Comparison of ENCODE assay signal across 22 mouse cellular contexts in genomic region chr8:89453724-89454123, GRCm38 (mm10).
DNase-seq lines count a peak whose midpoint lies in the region; ATAC-seq and TF ChIP-seq lines count a peak whose summit lies in the region.
"Had no signal": no experiment of that assay in that cellular context is flagged by ENCODE, and none has a peak within 500 bp of the region (broad histone marks: within the 10 kb centered on the region; RNA-seq: fewer than 3 reads in every experiment).

No protein-coding gene starts in this region.

- peak; percentile 31 for DNase-seq in kidney, adult 11 months
- DNase-seq in kidney, adult 8-10 months, result peak; percentile 22 to 43
- DNase-seq in kidney, postnatal 14 days, result no peak
- peak; percentile 33 for DNase-seq in liver, adult 2 months (ENCODE audit: extremely low read depth, low read depth, low spot score)
- no peak for DNase-seq in liver, postnatal 0 days
- DNase-seq: adrenal gland, adult 8-10 months; adrenal gland, postnatal 25 days; cerebellum, adult 11 months; cerebellum, adult 2 months; cerebellum, adult 9-11 months; cerebellum, postnatal 25 days; forebrain, postnatal 0 days; gastrocnemius, adult 2 months; gastrocnemius, postnatal 14 days had no signal

- no peak for TF ChIP-seq CTCF in liver, adult 2 months (IDR thresholded peaks at IDR 0.05; ENCODE audit: low read depth, low read length)
- no peak for TF ChIP-seq CTCF in liver, postnatal 0 days (IDR thresholded peaks at IDR 0.05; ENCODE audit: low read depth)

- H3K9ac ChIP-seq in kidney, embryonic 14.5 days (ENCODE audit: low read depth, low read length), result no peak overlapping the region
- no peak overlapping the region for H3K9ac ChIP-seq in liver, adult 2 months (ENCODE audit: low read depth, low read length)
- no peak overlapping the region for H3K9ac ChIP-seq in liver, postnatal 0 days (replicated peaks)
- H3K9ac ChIP-seq: embryonic facial prominence, embryonic 12.5 days; embryonic facial prominence, embryonic 15.5 days; forebrain, postnatal 0 days; hindbrain, embryonic 12.5 days; hindbrain, embryonic 15.5 days had no signal

- H3K79me2 ChIP-seq in liver, adult 2 months (ENCODE audit: control insufficient read depth, insufficient read depth, low read length), result no peaks in the 10 kb centered on the region

- no peak for ATAC-seq in kidney, embryonic 14.5 days (ENCODE audit: low FRiP score, low TSS enrichment)
- no peak for ATAC-seq in liver, postnatal 0 days
- ATAC-seq: activated CD4-positive, CD25-positive, alpha-beta regulatory T cell, adult 4 months; forebrain, embryonic 14.5 days; forebrain, postnatal 0 days had no signal

- no peak overlapping the region for H3K27ac ChIP-seq in kidney, embryonic 14.5 days (ENCODE audit: low read depth, low read length)
- H3K27ac ChIP-seq in liver, adult 2 months (replicated peaks; ENCODE audit: insufficient read depth, low read depth, low read length), result no peak overlapping the region
- H3K27ac ChIP-seq in liver, postnatal 0 days (ENCODE audit: low read depth), result no peak overlapping the region
- H3K27ac ChIP-seq: embryonic facial prominence, embryonic 12.5 days; embryonic facial prominence, embryonic 15.5 days; gastrocnemius, adult 2 months; hindbrain, embryonic 12.5 days; hindbrain, embryonic 15.5 days had no signal

- H3K9me3 ChIP-seq in kidney, embryonic 14.5 days (ENCODE audit: control insufficient read depth, low read length), result no peaks in the 10 kb centered on the region; the same call in 1 of the 2 replicates
- no peaks in the 10 kb centered on the region for H3K9me3 ChIP-seq in liver, postnatal 0 days (ENCODE audit: low read length)
- H3K9me3 ChIP-seq: embryonic facial prominence, embryonic 12.5 days; embryonic facial prominence, embryonic 15.5 days; hindbrain, embryonic 12.5 days; hindbrain, embryonic 15.5 days had no signal

- no peak for TF ChIP-seq EP300 in liver, postnatal 0 days (IDR thresholded peaks at IDR 0.05; ENCODE audit: low read depth)

- H3K36me3 ChIP-seq in kidney, embryonic 14.5 days (ENCODE audit: control insufficient read depth, insufficient read depth, low read length), result no peaks in the 10 kb centered on the region
- H3K36me3 ChIP-seq in liver, adult 2 months (ENCODE audit: control insufficient read depth, insufficient read depth, low read length), result no peaks in the 10 kb centered on the region
- no peaks in the 10 kb centered on the region for H3K36me3 ChIP-seq in liver, postnatal 0 days (replicated peaks; ENCODE audit: insufficient read depth, low read length)
- H3K36me3 ChIP-seq: embryonic facial prominence, embryonic 12.5 days; embryonic facial prominence, embryonic 15.5 days; hindbrain, embryonic 12.5 days; hindbrain, embryonic 15.5 days had no signal

- 87% methylated on average over 2 of the region's 2 CpGs for WGBS in kidney, embryonic 14.5 days
- 85% methylated on average over 2 of the region's 2 CpGs for WGBS in liver, adult 2 months
- WGBS in liver, postnatal 0 days (ENCODE audit: insufficient replicate concordance), result 60% methylated on average over 2 of the region's 2 CpGs

- no peak overlapping the region for H3K4me3 ChIP-seq in kidney, embryonic 14.5 days (ENCODE audit: low read length)
- no peak overlapping the region for H3K4me3 ChIP-seq in liver, adult 2 months (ENCODE audit: insufficient read depth, low read depth, low read length)
- no peak overlapping the region for H3K4me3 ChIP-seq in liver, postnatal 0 days (ENCODE audit: low read depth, low read length)
- H3K4me3 ChIP-seq: embryonic facial prominence, embryonic 12.5 days; embryonic facial prominence, embryonic 15.5 days; gastrocnemius, adult 2 months; hindbrain, embryonic 12.5 days; hindbrain, embryonic 15.5 days had no signal

- no peak for TF ChIP-seq POLR2A in liver, adult 2 months (IDR thresholded peaks at IDR 0.05; ENCODE audit: extremely low read depth, insufficient read depth, low read length)

- no peak overlapping the region for H3K4me2 ChIP-seq in kidney, embryonic 14.5 days (replicated peaks; ENCODE audit: low read depth, low read length)
- no peak overlapping the region for H3K4me2 ChIP-seq in liver, postnatal 0 days (ENCODE audit: low read depth, low read length)
- H3K4me2 ChIP-seq: embryonic facial prominence, embryonic 12.5 days; embryonic facial prominence, embryonic 15.5 days; heart, embryonic 11.5 days; hindbrain, embryonic 12.5 days; hindbrain, embryonic 15.5 days had no signal

- no peaks in the 10 kb centered on the region; the same call in 1 of the 2 replicates for H3K4me1 ChIP-seq in kidney, embryonic 14.5 days (ENCODE audit: control insufficient read depth, insufficient read depth, low read length)
- no peaks in the 10 kb centered on the region for H3K4me1 ChIP-seq in liver, adult 2 months (ENCODE audit: control insufficient read depth, insufficient read depth, low read length)
- H3K4me1 ChIP-seq in liver, postnatal 0 days (ENCODE audit: insufficient read depth), result no peaks in the 10 kb centered on the region
- H3K4me1 ChIP-seq: embryonic facial prominence, embryonic 12.5 days; embryonic facial prominence, embryonic 15.5 days; hindbrain, embryonic 12.5 days; hindbrain, embryonic 15.5 days had no signal

- H3K27me3 ChIP-seq in kidney, embryonic 14.5 days (ENCODE audit: control insufficient read depth, insufficient read depth, low read length), result peaks cover 3% of the 10 kb centered on the region; the same call in 1 of the 2 replicates
- H3K27me3 ChIP-seq in liver, adult 2 months (ENCODE audit: control insufficient read depth, insufficient read depth, low read length), result peaks cover 14% of the 10 kb centered on the region; the same call in 1 of the 2 replicates
- H3K27me3 ChIP-seq in liver, postnatal 0 days (ENCODE audit: insufficient read depth, low read length), result no peaks in the 10 kb centered on the region

Comparison
In these comparisons a context has a peak if more than half of its experiments do, and no peak if none do; other contexts are left out.
1. DNase-seq: peak in kidney, adult 11 months (single experiment), kidney, adult 8-10 months (2 of 2) and liver, adult 2 months (single experiment); none in kidney, postnatal 14 days (single experiment) and liver, postnatal 0 days (single experiment).